Mouse (Mus musculus): ENCODE measurements at regions not wholly inside any gene's neighbourhood (a gene's known extent, or its start where the extent isn't known, plus 50 kb on each side); places are given as distances from the start of the nearest gene placed in this dataset.

GRCm38 (mm10) chr1:137176696-137177095 lies 216.4 kb upstream of the Nr5a2 start:
- TF ChIP-seq POLR2A (IDR thresholded peaks at IDR 0.05; ENCODE audit: extremely low read depth, insufficient read depth, low read length) (no peak), CTCF (IDR thresholded peaks at IDR 0.05; ENCODE audit: extremely low read depth, insufficient read depth, low read length) (no peak)

All from cortical plate, adult 2 months (tissue).